Mouse (Mus musculus): ENCODE measurements at regions not wholly inside any gene's neighbourhood (a gene's known extent, or its start where the extent isn't known, plus 50 kb on each side); places are given as distances from the start of the nearest gene placed in this dataset.

GRCm38 (mm10) chr2:160485515-160485914 is 118.7 kb upstream of the Mafb start:
- no peaks in the 10 kb centered on the region for H3K4me1 ChIP-seq (ENCODE audit: control insufficient read depth in 1 of 2, insufficient read depth in 2 of 2)
- in situ Hi-C loops (cut with MboI; ENCODE audit: low pct_ligation_motif_present, low pct_unique_long_range_greater_than_20kb, low sequenced_read_pairs) (no loop called here), dilution Hi-C loops (cut with MboI; ENCODE audit: extremely low pct_ligation_motif_present, extremely low pct_unique_long_range_greater_than_20kb, low sequenced_read_pairs) (no loop called here)
- no peak for TF ChIP-seq EP300 (IDR thresholded peaks at IDR 0.05; ENCODE audit: low read length)
- no peak for TF ChIP-seq CHD1 (IDR thresholded peaks at IDR 0.05; ENCODE audit: low read depth, low read length)
- no peak for TF ChIP-seq GABPA (IDR thresholded peaks at IDR 0.05; ENCODE audit: insufficient replicate concordance, low read depth, low read length)
- TF ChIP-seq KAT2A (IDR thresholded peaks at IDR 0.05; ENCODE audit: insufficient replicate concordance, low read length) = no peak
- TF ChIP-seq SIN3A (IDR thresholded peaks at IDR 0.05; ENCODE audit: low read length) = no peak
- no peak for TF ChIP-seq ELF1 (IDR thresholded peaks at IDR 0.05; ENCODE audit: low read depth, low read length)
- no peak for TF ChIP-seq IRF4 (IDR thresholded peaks at IDR 0.05; ENCODE audit: low read depth, low read length)
- peaks cover 91% of the 10 kb centered on the region for H3K27me3 ChIP-seq (replicated peaks)
- no peaks in the 10 kb centered on the region for H3K79me2 ChIP-seq (replicated peaks; ENCODE audit: control insufficient read depth, extremely low read depth, insufficient read depth, poor library complexity, severe bottlenecking)
- DNase-seq (ENCODE audit: extremely low read depth) = no peak
- H3K9ac ChIP-seq (ENCODE audit: insufficient read depth, low read depth) = no peak overlapping the region
- H3K4me2 ChIP-seq (ENCODE audit: insufficient read depth, low read depth, poor library complexity, severe bottlenecking) = no peak overlapping the region
- no peak overlapping the region for H3K27ac ChIP-seq (ENCODE audit: insufficient read depth, low read depth)
- H3K9me3 ChIP-seq (replicated peaks; ENCODE audit: low read length) = no peaks in the 10 kb centered on the region
- H3K4me3 ChIP-seq (replicated peaks in 1 of 3; ENCODE audit: low read depth in 2 of 3, low read length in 2 of 3, poor library complexity in 1 of 3) = no peak overlapping the region
- no peaks in the 10 kb centered on the region for H3K36me3 ChIP-seq (replicated peaks in 1 of 2; ENCODE audit: control insufficient read depth in 1 of 2, insufficient read depth in 1 of 2, low read length in 1 of 2)

- no peaks in the 10 kb centered on the region for H3K9me3 ChIP-seq (replicated peaks; ENCODE audit: low read length)
- dilution Hi-C loops (cut with MboI; ENCODE audit: extremely low pct_ligation_motif_present, extremely low pct_unique_long_range_greater_than_20kb, low sequenced_read_pairs) = no loop called here
- H3K4me1 ChIP-seq (ENCODE audit: control insufficient read depth in 1 of 2, insufficient read depth in 2 of 2) = no peaks in the 10 kb centered on the region
- DNase-seq (ENCODE audit: extremely low read depth) = no peak
- no peak overlapping the region for H3K4me3 ChIP-seq (replicated peaks in 1 of 3; ENCODE audit: low read depth in 2 of 3, low read length in 2 of 3, poor library complexity in 1 of 3)
- no peaks in the 10 kb centered on the region for H3K79me2 ChIP-seq (replicated peaks; ENCODE audit: control insufficient read depth, extremely low read depth, insufficient read depth, poor library complexity, severe bottlenecking)
- TF ChIP-seq IRF4 (IDR thresholded peaks at IDR 0.05; ENCODE audit: low read depth, low read length) (no peak), HCFC1 (IDR thresholded peaks at IDR 0.05; ENCODE audit: low read depth, low read length) (no peak), CHD2 (IDR thresholded peaks at IDR 0.05; ENCODE audit: low read length) (no peak), ETS1 (conservative IDR thresholded peaks at IDR 0.05; ENCODE audit: low read depth, low read length) (no peak), SMC3 (IDR thresholded peaks at IDR 0.05; ENCODE audit: low read depth, low read length) (no peak), JUND (conservative IDR thresholded peaks at IDR 0.05; ENCODE audit: low read depth, low read length) (no peak), RAD21 (IDR thresholded peaks at IDR 0.05; ENCODE audit: low read depth, low read length) (no peak), ZMIZ1 (IDR thresholded peaks at IDR 0.05; ENCODE audit: low read depth, low read length) (no peak), POLR2A (IDR thresholded peaks at IDR 0.05; ENCODE audit: low read depth, low read length) (no peak), EP300 (IDR thresholded peaks at IDR 0.05; ENCODE audit: low read length) (no peak), MYC (IDR thresholded peaks at IDR 0.05; ENCODE audit: low read depth, low read length) (no peak), ZNF384 (IDR thresholded peaks at IDR 0.05; ENCODE audit: low read depth, low read length) (no peak), USF2 (conservative IDR thresholded peaks at IDR 0.05; ENCODE audit: low read depth, low read length) (no peak), CTCF (conservative IDR thresholded peaks at IDR 0.05 in 1 of 2, IDR thresholded peaks at IDR 0.05 in 1 of 2; ENCODE audit: low read depth in 2 of 2, low read length in 2 of 2) (no peak)
- H3K9ac ChIP-seq (ENCODE audit: insufficient read depth, low read depth) = no peak overlapping the region
- H3K36me3 ChIP-seq (replicated peaks in 1 of 2; ENCODE audit: control insufficient read depth in 1 of 2, insufficient read depth in 1 of 2, low read length in 1 of 2) = no peaks in the 10 kb centered on the region
- H3K27ac ChIP-seq (ENCODE audit: insufficient read depth, low read depth) = no peak overlapping the region
- in situ Hi-C loops (cut with MboI; ENCODE audit: low pct_ligation_motif_present, low pct_unique_long_range_greater_than_20kb, low sequenced_read_pairs) = no loop called here
- H3K4me2 ChIP-seq (ENCODE audit: insufficient read depth, low read depth, poor library complexity, severe bottlenecking) = no peak overlapping the region
- H3K27me3 ChIP-seq (replicated peaks) = peaks cover 84% of the 10 kb centered on the region
Measured at GRCm38 (mm10) chr2:160499726-160500125, 132.9 kb upstream of the Mafb start.

Measured in CH12.LX (cell line).